Mouse (Mus musculus) limb, embryonic 12.5 days (tissue): Measurements from ENCODE around the gene Limk1. TPM values are rescaled to one million over a fixed set of nuclear protein-coding genes. Genes with fewer than 3 reads are reported as not detected.
"Not testable (repeated sequence)": the region's sequence is repeated elsewhere in the genome, so short reads cannot be mapped to it uniquely, and the experiment has no call there.

Experiments used
- ATAC-seq: fragments of 200-750 bp; cut with Nextera tagmentation; 2 replicates; pipeline ENCODE4 v1.8.0; 2017; ENCODE audit warnings: low read depth, moderate TSS enrichment; ENCODE audit not compliant: insufficient number of reproducible peaks, insufficient read depth, low FRiP score, low TSS enrichment
- H3K27ac ChIP-seq: fragments of 300-500 bp; sonication (generic); 2 replicates; pipeline ENCODE4 v1.5.1; 2016; ENCODE audit warnings: mild to moderate bottlenecking, moderate library complexity
- H3K27me3 ChIP-seq: fragments of 300-500 bp; sonication (generic); 2 replicates; pipeline ENCODE4 v1.6.1; 2016; ENCODE audit warnings: mild to moderate bottlenecking, moderate library complexity
- H3K36me3 ChIP-seq: fragments of 300-500 bp; sonication (generic); 2 replicates; pipeline ENCODE4 v1.6.1; 2016; ENCODE audit warnings: mild to moderate bottlenecking, moderate library complexity
- H3K4me1 ChIP-seq: fragments of 300-500 bp; sonication (generic); replicated peaks from 2 replicates; pipeline ENCODE4 v1.6.1; 2016
- H3K4me2 ChIP-seq: fragments of 300-500 bp; sonication (generic); 2 replicates; pipeline ENCODE4 v1.6.1; 2016; ENCODE audit warnings: mild to moderate bottlenecking, moderate library complexity
- H3K4me3 ChIP-seq: fragments of 300-500 bp; sonication (generic); replicated peaks from 2 replicates; pipeline ENCODE4 v1.5.1; 2016; ENCODE audit warnings: mild to moderate bottlenecking
- H3K9ac ChIP-seq: fragments of 300-500 bp; sonication (generic); replicated peaks from 2 replicates; pipeline ENCODE4 v1.6.1; 2016; ENCODE audit warnings: mild to moderate bottlenecking, moderate library complexity
- H3K9me3 ChIP-seq: fragments of 300-500 bp; sonication (generic); 2 replicates; pipeline ENCODE4 v1.6.1; 2016; ENCODE audit warnings: mild to moderate bottlenecking, moderate library complexity
- WGBS: fragments of 180-500 bp; shearing (Covaris S2); methylation state at CpG from one replicate; pipeline ENCODE4 v1.1.7; 2016; 5-methylcytosine and 5-hydroxymethylcytosine counted together
- polyA plus RNA-seq: library from polyadenylated mRNA; unstranded; fragments of >200 nt; fragmentation: Nextera tagmentation; extraction: Ambion mirVana; gene quantifications from 2 replicates; pipeline ENCODE4 v1.2.1, GENCODE M21; 2016

The Limk1 gene
- polyA plus RNA-seq, 1 experiment from 2014 or later, result 10.6 TPM

- Histone ChIP-seq H3K27me3 (no peaks in the 10 kb centered on the region), H3K27ac (peak overlapping the region; percentile 13; the same call in 1 of the 2 replicates), H3K9ac (no peak overlapping the region; the same call in 1 of the 2 replicates), H3K36me3 (peaks cover 5% of the 10 kb centered on the region; the same call in 1 of the 2 replicates), H3K4me3 (no peak overlapping the region), H3K4me1 (0 out of 2 replicates have a peak, but pooled peaks cover 3% of the 10 kb centered on the region), H3K9me3 (no peaks in the 10 kb centered on the region), H3K4me2 (no peak overlapping the region)
- 29% methylated on average over 7 of the region's 7 CpGs for WGBS
- no peak for ATAC-seq
These were observed 36.4 kb downstream of the Limk1 start for GRCm38 (mm10) chr5:134652015-134652414.

- no peak overlapping the region for H3K4me3 ChIP-seq
- H3K36me3 ChIP-seq, result no peaks in the 10 kb centered on the region
- no peak overlapping the region for H3K27ac ChIP-seq
- no peak for ATAC-seq
- H3K9ac ChIP-seq, result no peak overlapping the region
- H3K4me2 ChIP-seq, result no peak overlapping the region
- no peaks in the 10 kb centered on the region for H3K9me3 ChIP-seq
- H3K27me3 ChIP-seq, result no peaks in the 10 kb centered on the region
- 0 out of 2 replicates have a peak, but pooled peaks cover 3% of the 10 kb centered on the region for H3K4me1 ChIP-seq
- 57% methylated on average over 5 of the region's 5 CpGs for WGBS
These were observed 37.5 kb downstream of the Limk1 start for GRCm38 (mm10) chr5:134650926-134651325.

- H3K9me3 ChIP-seq, H3K4me3 ChIP-seq, H3K36me3 ChIP-seq, H3K27ac ChIP-seq, H3K4me2 ChIP-seq, H3K9ac ChIP-seq, H3K27me3 ChIP-seq, H3K4me1 ChIP-seq, ATAC-seq: not testable (repeated sequence)
- 90% methylated on average over 4 of the region's 4 CpGs for whole genome bisulfite sequencing
These were observed 39.4 kb downstream of the Limk1 start for GRCm38 (mm10) chr5:134648976-134649375.

- Histone ChIP-seq H3K9ac (no peak overlapping the region), H3K27me3 (no peaks in the 10 kb centered on the region), H3K27ac (no peak overlapping the region)
These were observed 41.0 kb downstream of the Limk1 start for GRCm38 (mm10) chr5:134647394-134647793.

GRCm38 (mm10) chr5:134646461-134646860 lies 41.9 kb downstream of the Limk1 start:
- 69% methylated on average over 4 of the region's 4 CpGs for WGBS
- Histone ChIP-seq H3K4me3 (no peak overlapping the region), H3K4me2 (no peak overlapping the region), H3K4me1 (no peaks in the 10 kb centered on the region), H3K27me3 (no peaks in the 10 kb centered on the region), H3K9ac (no peak overlapping the region), H3K36me3 (no peaks in the 10 kb centered on the region), H3K9me3 (no peaks in the 10 kb centered on the region), H3K27ac (no peak overlapping the region)
- ATAC-seq, result no peak

More at GRCm38 (mm10) chr5:134647394-134647793, 41.0 kb downstream of the Limk1 start:
- Histone ChIP-seq H3K9me3 (no peaks in the 10 kb centered on the region), H3K4me1 (0 out of 2 replicates have a peak, but pooled peaks cover 3% of the 10 kb centered on the region), H3K36me3 (no peaks in the 10 kb centered on the region), H3K4me2 (no peak overlapping the region), H3K4me3 (no peak overlapping the region)
- ATAC-seq, result no peak
- WGBS, result 81% methylated on average over 2 of the region's 2 CpGs

GRCm38 (mm10) chr5:134644643-134645118 lies 43.7 kb downstream of the Limk1 start:
- H3K9ac ChIP-seq, result no peak overlapping the region
- no peaks in the 10 kb centered on the region for H3K9me3 ChIP-seq
- H3K4me1 ChIP-seq, result peaks cover 2% of the 10 kb centered on the region; the same call in 1 of the 2 replicates
- H3K4me3 ChIP-seq, result no peak overlapping the region
- no peak overlapping the region for H3K27ac ChIP-seq
- 73% methylated on average over 8 of the region's 8 CpGs for WGBS
- no peak overlapping the region for H3K4me2 ChIP-seq
- ATAC-seq, result no peak
- H3K27me3 ChIP-seq, result no peaks in the 10 kb centered on the region
- no peaks in the 10 kb centered on the region for H3K36me3 ChIP-seq

GRCm38 (mm10) chr5:134644121-134644520 lies 44.3 kb downstream of the Limk1 start:
- Histone ChIP-seq H3K27ac (no peak overlapping the region), H3K9me3 (no peaks in the 10 kb centered on the region), H3K36me3 (no peaks in the 10 kb centered on the region), H3K4me2 (no peak overlapping the region), H3K9ac (no peak overlapping the region), H3K4me1 (peaks cover 4% of the 10 kb centered on the region; the same call in 1 of the 2 replicates), H3K4me3 (no peak overlapping the region), H3K27me3 (no peaks in the 10 kb centered on the region)
- 82% methylated on average over 1 of the region's 1 CpGs for WGBS
- no peak for ATAC-seq

- H3K27ac ChIP-seq, result no peak overlapping the region
- ATAC-seq, result no peak
- WGBS, result 90% methylated on average over 3 of the region's 3 CpGs
- no peak overlapping the region for H3K4me3 ChIP-seq
- no peaks in the 10 kb centered on the region for H3K27me3 ChIP-seq
- H3K4me1 ChIP-seq, result peaks cover 12% of the 10 kb centered on the region
- no peak overlapping the region for H3K4me2 ChIP-seq
- H3K9ac ChIP-seq, result no peak overlapping the region
- peaks cover 14% of the 10 kb centered on the region for H3K36me3 ChIP-seq
- H3K9me3 ChIP-seq, result no peaks in the 10 kb centered on the region
These were observed 48.0 kb downstream of the Limk1 start for GRCm38 (mm10) chr5:134640371-134640770.

- peak within 1 kb of the TSS; percentile 98 for H3K9ac ChIP-seq
- H3K4me1 ChIP-seq, result peaks cover 12% of the 10 kb centered on the region
- H3K4me2 ChIP-seq, result peak within 1 kb of the TSS; percentile 66
- peaks cover 23% of the 10 kb centered on the region for H3K36me3 ChIP-seq
- H3K27ac ChIP-seq, result peak within 1 kb of the TSS; percentile 96
- WGBS, result under 1% methylated on average over 49 of the region's 52 CpGs
- H3K4me3 ChIP-seq, result peak within 1 kb of the TSS; percentile 99
- no peaks in the 10 kb centered on the region for H3K27me3 ChIP-seq
- ATAC-seq, result peak; percentile 92
- no peaks in the 10 kb centered on the region for H3K9me3 ChIP-seq
These were observed 49.1 kb downstream of the Limk1 start, which contains the start of gene Eif4h for GRCm38 (mm10) chr5:134639269-134639682. Eif4h (minus strand) TSS chr5:134639490.

GRCm38 (mm10) chr5:134638461-134639268 lies 49.7 kb downstream of the Limk1 start:
- Histone ChIP-seq H3K4me1 (peaks cover 12% of the 10 kb centered on the region), H3K36me3 (peaks cover 29% of the 10 kb centered on the region), H3K27ac (peak overlapping the region; percentile 96), H3K4me3 (peak overlapping the region; percentile 99), H3K9me3 (no peaks in the 10 kb centered on the region), H3K4me2 (peak overlapping the region; percentile 66), H3K9ac (peak overlapping the region; percentile 98), H3K27me3 (no peaks in the 10 kb centered on the region)
- peak; percentile 71 for ATAC-seq
- 1% methylated on average over 72 of the region's 85 CpGs for WGBS

- Histone ChIP-seq H3K36me3 (peaks cover 37% of the 10 kb centered on the region), H3K4me2 (peak overlapping the region; percentile 66), H3K27me3 (no peaks in the 10 kb centered on the region), H3K9ac (peak overlapping the region; percentile 98), H3K9me3 (no peaks in the 10 kb centered on the region), H3K4me3 (peak overlapping the region; percentile 99), H3K4me1 (peaks cover 12% of the 10 kb centered on the region), H3K27ac (no peak overlapping the region)
- WGBS, result 20% methylated on average over 5 of the region's 5 CpGs
- no peak for ATAC-seq
These were observed 50.5 kb downstream of the Limk1 start for GRCm38 (mm10) chr5:134637820-134638367.
